Mouse (Mus musculus) macrophage (primary cell): ENCODE measurements around the gene Nckap5. TPM values are rescaled to one million over a fixed set of nuclear protein-coding genes. Genes with fewer than 3 reads are reported as not detected.

Source experiments
- H3K27ac ChIP-seq: fragments of 350-480 bp; formaldehyde crosslinking; 2 replicates; pipeline ENCODE4 v1.9.0; 2021
- H3K36me3 ChIP-seq: fragments of 350-480 bp; formaldehyde crosslinking; 2 replicates; pipeline ENCODE4 v1.9.0; 2021; ENCODE audit errors: inconsistent target
- H3K4me3 ChIP-seq: fragments of 350-480 bp; formaldehyde crosslinking; 2 replicates; pipeline ENCODE4 v1.9.0; 2021; ENCODE audit errors: inconsistent target
- H3K79me2 ChIP-seq: fragments of 350-480 bp; formaldehyde crosslinking; 2 replicates; pipeline ENCODE4 v1.9.0; 2021; ENCODE audit errors: inconsistent target
- WGBS: methylation state at CpG from one replicate; pipeline ENCODE4 v1.1.7; 2026; ENCODE audit warnings: inconsistent platforms; ENCODE audit not compliant: missing documents; 5-methylcytosine and 5-hydroxymethylcytosine counted together
- polyA plus RNA-seq: library from polyadenylated mRNA; stranded (reverse); fragments of 250-400 nt; gene quantifications from 3 replicates; pipeline ENCODE4 v1.2.4, GENCODE M21; 2018; ENCODE audit warnings: inconsistent platforms

The Nckap5 gene
- polyA plus RNA-seq, 1 experiment from 2014 or later, result not detected

- no peaks in the 10 kb centered on the region for H3K79me2 ChIP-seq
- no peak overlapping the region for H3K4me3 ChIP-seq
- H3K27ac ChIP-seq, result no peak overlapping the region
- no peaks in the 10 kb centered on the region for H3K36me3 ChIP-seq
- WGBS, result 88% methylated on average over 5 of the region's 5 CpGs
Measured at GRCm38 (mm10) chr1:126209743-126210142, 620.9 kb downstream of the Nckap5 start.

- H3K79me2 ChIP-seq, result no peaks in the 10 kb centered on the region
- 93% methylated on average over 7 of the region's 7 CpGs for WGBS
- no peak overlapping the region for H3K4me3 ChIP-seq
- no peak overlapping the region for H3K27ac ChIP-seq
- no peaks in the 10 kb centered on the region for H3K36me3 ChIP-seq
Measured at GRCm38 (mm10) chr1:126209131-126209530, 621.5 kb downstream of the Nckap5 start.

GRCm38 (mm10) chr1:126196937-126197336 lies 633.7 kb downstream of the Nckap5 start:
- Histone ChIP-seq H3K4me3 (no peak overlapping the region), H3K27ac (no peak overlapping the region), H3K79me2 (no peaks in the 10 kb centered on the region), H3K36me3 (no peaks in the 10 kb centered on the region)

- WGBS, result 90% methylated on average over 4 of the region's 4 CpGs
- H3K36me3 ChIP-seq, result no peaks in the 10 kb centered on the region
- H3K79me2 ChIP-seq, result no peaks in the 10 kb centered on the region
- H3K4me3 ChIP-seq, result no peak overlapping the region
- no peak overlapping the region for H3K27ac ChIP-seq
Measured at GRCm38 (mm10) chr1:126190353-126190752, 640.2 kb downstream of the Nckap5 start.

GRCm38 (mm10) chr1:126183751-126184150 lies 646.8 kb downstream of the Nckap5 start:
- Histone ChIP-seq H3K79me2 (no peaks in the 10 kb centered on the region), H3K4me3 (no peak overlapping the region), H3K36me3 (no peaks in the 10 kb centered on the region), H3K27ac (no peak overlapping the region)
- WGBS, result 79% methylated on average over 7 of the region's 7 CpGs

- Histone ChIP-seq H3K36me3 (no peaks in the 10 kb centered on the region), H3K27ac (no peak overlapping the region), H3K4me3 (no peak overlapping the region), H3K79me2 (no peaks in the 10 kb centered on the region)
- 80% methylated on average over 1 of the region's 1 CpGs for WGBS
Measured at GRCm38 (mm10) chr1:126168579-126168978, 662.0 kb downstream of the Nckap5 start.

- WGBS, result 63% methylated on average over 2 of the region's 2 CpGs
- no peaks in the 10 kb centered on the region for H3K36me3 ChIP-seq
- H3K79me2 ChIP-seq, result no peaks in the 10 kb centered on the region
- no peak overlapping the region for H3K4me3 ChIP-seq
- no peak overlapping the region for H3K27ac ChIP-seq
Measured at GRCm38 (mm10) chr1:126168131-126168530, 662.5 kb downstream of the Nckap5 start.

GRCm38 (mm10) chr1:126167546-126167945 lies 663.1 kb downstream of the Nckap5 start:
- no peaks in the 10 kb centered on the region for H3K36me3 ChIP-seq
- WGBS, result 76% methylated on average over 7 of the region's 7 CpGs
- H3K4me3 ChIP-seq, result no peak overlapping the region

GRCm38 (mm10) chr1:126159287-126159686 lies 671.3 kb downstream of the Nckap5 start:
- no peak overlapping the region for H3K4me3 ChIP-seq
- WGBS, result 86% methylated on average over 6 of the region's 6 CpGs
- H3K79me2 ChIP-seq, result no peaks in the 10 kb centered on the region
- no peaks in the 10 kb centered on the region for H3K36me3 ChIP-seq
- H3K27ac ChIP-seq, result no peak overlapping the region

More at GRCm38 (mm10) chr1:126167546-126167945, 663.1 kb downstream of the Nckap5 start:
- H3K79me2 ChIP-seq, result no peaks in the 10 kb centered on the region
- no peak overlapping the region for H3K27ac ChIP-seq

- H3K4me3 ChIP-seq, result no peak overlapping the region
- H3K79me2 ChIP-seq, result no peaks in the 10 kb centered on the region
- H3K27ac ChIP-seq, result no peak overlapping the region
- WGBS, result 62% methylated on average over 5 of the region's 5 CpGs
- H3K36me3 ChIP-seq, result no peaks in the 10 kb centered on the region
Measured at GRCm38 (mm10) chr1:126155816-126156215, 674.8 kb downstream of the Nckap5 start.

- H3K79me2 ChIP-seq, result no peaks in the 10 kb centered on the region
- H3K36me3 ChIP-seq, result no peaks in the 10 kb centered on the region
- H3K27ac ChIP-seq, result no peak overlapping the region
- no peak overlapping the region for H3K4me3 ChIP-seq
- 83% methylated on average over 6 of the region's 6 CpGs for WGBS
Measured at GRCm38 (mm10) chr1:126153516-126154234, 676.9 kb downstream of the Nckap5 start.

- Histone ChIP-seq H3K79me2 (no peaks in the 10 kb centered on the region), H3K27ac (no peak overlapping the region), H3K36me3 (no peaks in the 10 kb centered on the region), H3K4me3 (no peak overlapping the region)
- 85% methylated on average over 6 of the region's 6 CpGs for WGBS
Measured at GRCm38 (mm10) chr1:126152217-126152616, 678.4 kb downstream of the Nckap5 start.

- Histone ChIP-seq H3K36me3 (no peaks in the 10 kb centered on the region), H3K27ac (no peak overlapping the region), H3K79me2 (no peaks in the 10 kb centered on the region), H3K4me3 (no peak overlapping the region)
Measured at GRCm38 (mm10) chr1:126149966-126150365, 680.6 kb downstream of the Nckap5 start.

- WGBS, result 84% methylated on average over 3 of the region's 3 CpGs
Measured at GRCm38 (mm10) chr1:126135717-126136116, 694.9 kb downstream of the Nckap5 start.

GRCm38 (mm10) chr1:126132316-126132715 lies 698.3 kb downstream of the Nckap5 start:
- H3K79me2 ChIP-seq, result no peaks in the 10 kb centered on the region
- no peaks in the 10 kb centered on the region for H3K36me3 ChIP-seq
- H3K4me3 ChIP-seq, result no peak overlapping the region
- no peak overlapping the region for H3K27ac ChIP-seq
- 90% methylated on average over 2 of the region's 2 CpGs for WGBS

More at GRCm38 (mm10) chr1:126135717-126136116, 694.9 kb downstream of the Nckap5 start:
- H3K27ac ChIP-seq, result no peak overlapping the region
- H3K36me3 ChIP-seq, result no peaks in the 10 kb centered on the region
- no peaks in the 10 kb centered on the region for H3K79me2 ChIP-seq
- no peak overlapping the region for H3K4me3 ChIP-seq

- 46% methylated on average over 1 of the region's 1 CpGs for WGBS
- Histone ChIP-seq H3K4me3 (no peak overlapping the region), H3K36me3 (no peaks in the 10 kb centered on the region), H3K27ac (no peak overlapping the region), H3K79me2 (no peaks in the 10 kb centered on the region)
Measured at GRCm38 (mm10) chr1:126129129-126129528, 701.5 kb downstream of the Nckap5 start.
